Mouse (Mus musculus) megakaryocyte, adult 5-6 weeks (primary cell): ENCODE results near the gene Hoxc9. TPM values are rescaled to one million over a fixed set of nuclear protein-coding genes. Genes with fewer than 3 reads are reported as not detected.

ENCODE experiments used
- ATAC-seq: 2 replicates; pipeline ENCODE4 v1.8.0; 2016; ENCODE audit warnings: mild to moderate bottlenecking, inconsistent platforms; ENCODE audit not compliant: poor library complexity, severe bottlenecking
- total RNA-seq, 2 experiments: library from RNA; stranded (forward) in 1 of 2; stranded (reverse) in 1 of 2; fragments of 153-499, 151-499 nt in 1 of 2; fragments of 221-1000, 200-1000 nt in 1 of 2; gene quantifications; 2 replicates each; pipeline versions ENCODE4 v1.2.3 to v1.2.4; 2015 to 2017

Hoxc9 gene
- total RNA-seq, 2 experiments from 2014 or later: not detected

DNA sequence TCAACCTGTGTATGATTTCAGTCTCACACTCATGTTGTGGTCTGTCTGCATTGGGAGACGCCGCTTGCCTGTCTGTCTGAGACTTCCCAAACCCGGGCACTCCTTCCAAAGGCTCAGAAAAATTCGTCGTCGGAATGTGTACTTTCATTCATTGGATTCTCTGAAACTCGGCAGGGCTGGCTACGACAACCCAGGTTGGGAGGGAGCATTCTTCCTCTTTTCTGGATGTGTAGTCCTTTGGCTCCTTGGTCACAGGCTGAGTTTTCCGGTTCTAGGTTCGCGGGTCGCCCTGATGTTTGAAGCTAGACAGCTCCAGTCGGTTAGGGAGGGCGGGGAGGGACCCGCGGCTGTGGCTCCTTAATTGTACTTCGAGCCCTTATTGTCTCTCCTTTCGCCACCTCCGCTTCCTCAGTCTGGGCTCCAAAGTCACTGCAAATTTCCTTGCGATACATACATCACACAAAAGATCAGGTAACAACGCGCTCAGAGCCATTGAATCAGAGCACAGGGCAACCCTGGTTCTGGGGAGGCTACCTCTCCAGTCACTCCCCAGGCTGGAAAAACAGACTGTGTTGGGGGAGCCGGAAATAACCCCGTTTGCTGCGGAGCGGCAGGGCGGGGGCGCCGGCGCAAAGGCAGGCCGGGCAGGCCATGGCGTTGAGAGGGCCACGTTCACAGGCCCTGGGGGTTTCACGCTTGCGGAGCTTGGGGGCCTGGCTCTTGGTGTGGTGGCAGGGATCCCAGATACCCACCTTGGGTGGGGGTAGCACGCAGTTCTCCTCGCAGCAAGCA lies 588 bp downstream of the Hoxc9 start:
- ATAC-seq: no peak; the same call in 1 of the 2 replicates

GRCm38 (mm10) chr15:102977423-102977974 lies 1.3 kb downstream of the Hoxc9 start:
- ATAC-seq: no peak

DNA sequence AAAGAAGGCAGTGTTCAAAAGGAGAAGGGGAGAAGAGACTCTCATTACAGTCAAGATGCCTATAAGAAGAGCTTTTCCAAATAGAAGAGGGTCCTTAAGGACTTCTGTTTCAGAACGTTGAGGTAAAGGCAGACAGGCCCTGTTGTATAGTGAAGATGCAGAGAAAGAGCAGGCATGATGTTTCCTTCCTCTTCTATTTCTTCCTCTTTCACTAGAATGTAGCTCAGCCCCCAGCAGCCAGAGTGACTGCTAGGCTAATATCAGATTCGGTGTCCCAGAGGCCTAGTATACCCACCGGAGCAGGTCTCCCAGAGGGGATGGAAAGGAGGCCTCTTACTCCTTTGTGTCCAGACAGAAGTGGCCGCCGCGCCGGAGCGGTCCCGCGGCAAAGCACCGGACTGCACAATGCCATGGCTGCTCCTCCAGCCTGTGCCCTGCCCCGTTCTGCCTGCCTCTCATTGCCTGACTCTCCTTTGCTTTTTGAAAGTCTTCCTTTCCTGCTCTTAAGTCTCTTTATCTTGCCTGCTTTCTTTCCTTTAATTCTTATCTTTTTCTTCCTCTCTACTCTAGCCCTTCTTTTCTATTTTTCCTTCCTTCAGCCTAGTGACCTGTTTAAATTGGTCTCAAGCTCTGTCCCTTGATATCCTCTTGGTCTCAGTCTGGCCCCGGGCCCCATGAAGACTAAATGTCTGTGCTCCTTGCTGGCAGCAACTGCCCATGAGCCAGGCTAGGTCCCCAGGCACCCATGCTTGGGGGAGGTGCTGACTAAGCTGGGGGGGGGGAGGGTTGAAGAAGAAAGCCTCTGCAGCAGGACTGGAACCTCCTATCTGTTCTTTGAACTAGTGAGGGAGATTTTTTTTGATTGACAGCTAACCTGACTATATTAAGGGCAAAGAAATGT lies 2.6 kb downstream of the Hoxc9 start:
- ATAC-seq: no peak

GRCm38 (mm10) chr15:102979936-102980335 lies 3.7 kb downstream of the Hoxc9 start:
- no peak for ATAC-seq

DNA sequence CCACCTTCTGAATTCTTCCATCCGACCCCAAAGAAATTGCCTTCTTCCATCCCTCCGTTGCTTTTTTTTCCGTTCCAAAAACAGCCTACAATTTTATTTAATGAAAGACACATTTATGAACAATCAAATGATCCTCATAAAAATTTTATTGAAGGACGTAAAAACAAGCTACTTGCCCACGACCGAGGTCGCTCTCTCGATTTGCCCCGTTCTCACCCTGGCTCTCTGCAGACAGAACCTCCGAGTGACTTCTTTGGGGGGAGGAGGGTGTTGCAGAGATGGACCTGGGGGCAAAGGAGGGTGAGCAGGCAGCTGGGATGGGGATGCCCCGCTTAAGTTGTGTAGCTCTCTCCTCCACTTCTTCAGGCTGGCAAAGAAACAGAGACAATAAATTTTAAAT lies 4.1 kb downstream of the Hoxc9 start:
- no peak for ATAC-seq

DNA sequence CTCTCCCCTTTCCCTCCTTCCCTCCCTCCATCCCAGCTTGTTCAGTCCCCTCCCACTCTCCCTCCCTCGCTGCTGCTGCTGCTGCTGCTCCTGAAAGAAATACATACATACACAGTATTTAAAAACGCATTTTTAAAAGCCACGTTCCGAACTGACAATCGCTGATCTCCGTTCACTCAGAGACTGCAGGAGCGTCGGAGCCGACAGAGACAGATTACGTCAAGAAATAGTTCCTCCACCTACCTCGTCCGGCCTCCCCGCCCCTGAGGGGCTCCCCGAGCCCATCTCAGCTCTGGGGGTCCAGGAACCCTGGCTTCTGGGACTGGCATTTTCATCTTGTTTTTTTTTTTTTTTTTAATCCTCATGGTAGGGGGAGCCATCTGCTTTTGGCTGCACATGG lies 4.7 kb downstream of the Hoxc9 start:
- no peak for ATAC-seq

DNA sequence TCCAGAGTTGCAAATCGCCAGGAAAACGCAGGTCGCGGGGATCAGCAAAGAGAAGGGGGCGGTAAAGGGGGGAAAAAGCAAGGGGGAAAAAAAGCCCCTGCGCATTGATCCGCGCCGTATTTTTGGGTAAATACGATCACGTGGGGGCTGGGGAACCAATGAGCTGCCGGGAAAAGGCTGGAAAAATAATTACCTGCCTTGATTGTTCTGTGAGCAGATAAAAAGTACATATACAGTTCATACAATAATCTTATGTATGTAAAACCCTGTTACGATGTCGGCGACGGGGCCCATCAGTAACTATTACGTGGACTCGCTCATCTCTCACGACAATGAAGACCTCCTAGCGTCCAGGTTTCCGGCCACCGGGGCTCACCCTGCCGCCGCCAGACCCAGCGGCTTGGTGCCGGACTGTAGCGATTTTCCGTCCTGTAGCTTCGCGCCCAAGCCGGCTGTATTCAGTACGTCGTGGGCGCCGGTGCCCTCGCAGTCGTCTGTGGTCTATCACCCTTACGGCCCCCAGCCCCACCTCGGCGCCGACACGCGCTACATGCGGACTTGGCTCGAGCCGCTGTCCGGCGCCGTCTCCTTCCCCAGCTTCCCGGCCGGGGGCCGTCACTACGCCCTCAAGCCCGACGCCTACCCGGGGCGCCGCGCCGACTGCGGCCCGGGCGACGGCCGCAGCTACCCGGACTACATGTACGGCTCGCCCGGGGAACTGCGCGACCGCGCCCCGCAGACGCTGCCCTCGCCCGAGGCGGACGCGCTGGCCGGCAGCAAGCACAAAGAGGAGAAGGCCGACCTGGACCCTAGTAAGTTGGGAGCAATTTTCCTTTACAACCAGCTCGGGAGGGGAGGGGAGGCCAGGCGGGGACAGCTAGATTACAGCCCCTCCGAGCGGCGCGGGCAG lies 5.4 kb downstream of the Hoxc9 start:
- no peak for ATAC-seq

GRCm38 (mm10) chr15:102983716-102984115 lies 7.5 kb downstream of the Hoxc9 start:
- ATAC-seq: no peak

DNA sequence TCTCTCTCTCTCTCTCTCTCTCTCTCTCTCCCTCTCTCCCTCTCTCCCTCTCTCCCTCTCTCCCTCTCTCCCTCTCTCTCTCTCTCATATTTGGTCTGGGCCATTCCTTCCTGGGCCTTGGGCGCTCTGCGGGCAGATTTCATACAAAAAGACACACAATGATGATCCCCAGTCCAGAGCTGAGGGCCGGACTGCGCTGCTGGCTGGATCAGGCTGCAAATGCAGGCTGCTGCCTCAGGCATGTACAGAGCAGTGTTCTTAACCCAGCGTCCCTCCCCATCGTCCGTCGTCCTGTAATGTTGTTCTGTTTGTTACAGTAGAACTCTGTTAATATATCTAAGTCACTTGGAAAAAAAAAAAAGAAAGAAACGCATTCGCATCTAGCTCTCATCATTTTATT lies 8.3 kb downstream of the Hoxc9 start:
- ATAC-seq: no peak

GRCm38 (mm10) chr15:102984925-102985324 lies 8.7 kb downstream of the Hoxc9 start:
- ATAC-seq: no peak

DNA sequence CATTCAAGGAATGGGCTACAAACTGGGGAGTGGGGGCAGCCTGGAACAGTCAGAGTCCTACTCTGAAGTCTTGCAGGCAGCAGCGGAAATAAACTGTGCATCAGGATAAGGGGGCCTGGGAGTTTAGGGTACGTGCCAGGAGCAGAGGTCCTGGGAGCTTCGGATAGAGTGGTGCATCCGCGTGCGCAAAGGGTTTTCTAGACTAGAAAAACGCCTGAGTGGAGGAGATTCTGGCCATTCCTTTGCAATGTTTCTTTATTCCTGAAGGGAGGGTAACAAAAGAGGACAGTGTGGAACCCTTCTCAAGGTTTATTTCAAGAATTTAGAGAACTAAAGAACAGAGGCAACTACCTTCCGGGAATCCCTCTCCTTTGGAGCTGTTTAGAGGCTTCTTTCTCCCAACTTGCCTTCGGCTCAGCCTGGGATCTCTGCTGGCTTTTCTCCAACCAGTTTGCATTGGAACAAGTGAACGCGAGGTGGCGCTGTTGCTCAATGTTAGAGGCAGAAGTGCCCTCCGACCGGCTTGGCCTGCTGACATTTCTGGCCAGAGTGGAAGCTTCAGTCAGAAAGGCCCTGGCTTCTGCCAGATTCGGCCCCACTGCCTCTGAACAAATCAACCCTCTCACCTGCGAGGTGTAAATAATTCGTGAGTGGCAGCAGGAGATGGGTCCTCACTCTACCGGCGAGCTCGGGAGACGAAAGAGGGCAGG lies 11.0 kb downstream of the Hoxc9 start:
- peak; percentile 88 for ATAC-seq

DNA sequence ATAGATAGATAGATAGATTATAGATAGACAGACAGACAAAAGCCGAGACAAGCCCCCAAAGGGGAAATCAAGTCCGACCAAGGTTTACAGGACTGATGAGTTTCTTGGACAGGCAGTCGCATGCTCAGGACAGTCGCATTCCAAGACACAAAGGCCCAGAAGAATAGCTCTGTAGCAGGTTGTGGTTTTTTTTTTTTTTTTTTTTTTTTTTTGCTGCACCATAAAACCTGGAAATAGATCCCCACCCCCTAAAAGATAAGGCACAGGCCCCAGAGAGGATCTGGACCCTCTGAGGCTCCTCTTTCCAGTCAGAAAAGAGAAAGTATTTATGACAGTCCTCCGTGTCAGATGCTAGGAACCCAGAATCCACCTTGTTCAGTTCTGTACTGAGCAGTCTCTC lies 11.8 kb downstream of the Hoxc9 start:
- ATAC-seq: no peak

- no peak for ATAC-seq
Measured at GRCm38 (mm10) chr15:102990461-102991397, 14.5 kb downstream of the Hoxc9 start, which contains the start of gene Hoxc8. TSS of gene Hoxc8 (plus strand) at chr15:102990607.

DNA sequence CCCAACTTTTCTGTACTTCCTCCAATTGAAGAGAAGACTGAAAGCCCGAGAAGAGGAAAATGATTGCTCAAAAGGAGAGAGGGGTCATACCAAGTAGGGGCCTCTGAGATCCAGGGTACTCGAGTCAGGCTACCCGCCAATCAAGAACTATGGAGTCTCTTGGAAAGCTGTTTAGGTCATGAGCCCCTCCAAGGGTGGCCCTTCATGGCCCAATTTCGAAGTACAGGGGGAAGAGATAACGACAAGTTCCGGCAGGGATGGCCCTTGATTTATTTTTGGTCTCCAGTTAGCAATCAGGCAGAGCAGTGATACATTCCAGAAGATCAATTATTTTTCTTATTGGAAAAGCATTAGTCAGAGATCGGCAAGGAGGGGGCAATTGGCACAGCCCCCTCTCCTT lies 15.5 kb downstream of the Hoxc9 start:
- ATAC-seq: no peak

- ATAC-seq: no peak
Measured at GRCm38 (mm10) chr15:102992206-102992605, 16.0 kb downstream of the Hoxc9 start.

GRCm38 (mm10) chr15:102992863-102993262 lies 16.6 kb downstream of the Hoxc9 start:
- ATAC-seq: no peak

DNA sequence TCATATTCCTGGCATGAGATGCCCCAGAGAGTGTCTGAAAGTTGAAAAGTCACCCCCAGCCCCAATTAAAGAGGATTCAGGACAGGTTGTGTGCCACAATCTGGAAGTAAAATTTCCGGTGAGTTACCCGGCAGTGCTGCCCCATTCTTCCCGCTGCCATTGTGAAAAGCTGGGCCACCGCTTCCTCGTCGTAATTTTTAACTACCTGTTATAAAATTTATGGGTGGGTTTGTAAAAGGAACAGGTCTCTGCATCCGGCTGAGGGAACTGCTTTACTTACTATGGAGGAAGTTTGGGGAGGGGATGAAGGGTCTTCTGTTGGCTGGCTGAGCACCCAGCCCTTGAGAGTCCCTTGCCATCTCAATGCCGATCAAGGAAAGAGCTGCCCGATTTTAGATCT lies 20.3 kb downstream of the Hoxc9 start:
- ATAC-seq: no peak

- ATAC-seq: no peak
Measured at GRCm38 (mm10) chr15:102997431-102997830, 21.2 kb downstream of the Hoxc9 start.

GRCm38 (mm10) chr15:102997939-102998355 lies 21.7 kb downstream of the Hoxc9 start, which contains the start of gene Hoxc6:
TSS of gene Hoxc6 (plus strand) at chr15:102998257.
- no peak for ATAC-seq
